Mouse (Mus musculus) urinary bladder, adult 2 months (tissue): Measurements from ENCODE around the gene Rdx. TPM values are rescaled to one million over a fixed set of nuclear protein-coding genes. Genes with fewer than 3 reads are reported as not detected.

Experiments
- DNase-seq: peaks from one replicate; pipeline ENCODE4 v3.0.0; 2022; ENCODE audit warnings: low spot score
- polyA plus RNA-seq: library from polyadenylated mRNA; depleted of rRNA; stranded (reverse); fragments of >200 nt; gene quantifications from 2 replicates; pipeline ENCODE4 v1.2.3, GENCODE M21; 2012; rRNA removed

Gene Rdx
- polyA plus RNA-seq, 1 experiment: 38.1 TPM

DNA sequence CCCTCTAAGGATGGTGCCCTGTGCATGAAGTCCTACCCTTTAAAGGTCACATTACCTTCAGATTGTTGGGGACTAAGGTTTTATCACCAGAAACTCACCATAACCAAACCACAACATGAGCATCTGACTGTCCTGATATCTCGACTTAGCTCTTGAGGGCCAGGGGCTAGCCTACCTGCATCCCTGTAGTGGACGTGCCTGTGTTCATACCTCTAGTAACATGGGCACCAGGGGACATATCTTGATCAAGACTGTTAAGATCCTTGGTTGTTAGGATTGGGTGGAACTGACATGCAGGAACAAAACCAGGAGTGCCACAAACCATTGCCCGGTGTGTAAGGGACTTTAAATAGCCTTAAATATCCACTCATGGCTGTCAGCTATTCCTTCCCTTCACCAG, 60.2 kb downstream of the Rdx start:
- DNase-seq: no peak

DNA sequence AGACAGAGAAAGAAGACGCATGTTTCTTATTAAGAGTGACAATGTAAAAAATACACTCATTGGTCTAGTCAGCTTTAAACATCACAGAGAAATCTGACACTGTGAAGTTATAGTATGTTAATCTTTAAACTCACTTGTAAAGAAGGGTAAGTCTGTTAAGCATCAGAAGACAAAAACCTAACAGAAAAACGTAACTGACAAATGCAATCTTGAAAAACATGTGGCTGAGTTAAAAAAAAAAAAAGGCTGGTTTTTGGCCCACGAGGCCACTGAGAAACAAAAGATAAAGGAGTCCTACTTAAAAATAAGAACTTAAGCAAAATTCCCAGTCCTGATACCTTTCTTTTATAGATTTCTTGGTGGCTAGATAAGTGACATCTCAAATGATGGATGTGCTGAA, 63.8 kb downstream of the Rdx start:
- no peak for DNase-seq

DNA sequence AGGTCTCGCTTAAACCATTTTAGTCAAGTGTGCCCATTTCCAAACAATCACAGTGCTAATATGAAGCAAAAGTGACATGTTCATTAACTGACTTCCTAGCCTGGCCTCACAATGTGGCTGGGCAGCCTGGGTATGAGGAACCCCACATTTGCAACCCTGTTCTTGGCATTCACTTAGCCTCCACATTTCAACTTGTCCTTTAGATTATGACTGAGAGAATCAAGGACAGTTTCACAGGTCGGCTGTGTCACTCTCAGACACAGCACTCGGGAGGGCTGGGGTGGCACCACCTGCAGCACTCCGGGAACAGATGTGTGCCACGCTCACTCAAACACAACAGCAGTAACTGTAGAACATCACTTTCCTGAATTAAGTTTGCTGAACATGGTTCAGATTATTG, 66.1 kb downstream of the Rdx start:
- no peak for DNase-seq

- DNase-seq: no peak
Measured at GRCm38 (mm10) chr9:52119212-52119611, 72.2 kb downstream of the Rdx start.

GRCm38 (mm10) chr9:52125225-52125624, 78.3 kb downstream of the Rdx start:
- no peak for DNase-seq

DNA sequence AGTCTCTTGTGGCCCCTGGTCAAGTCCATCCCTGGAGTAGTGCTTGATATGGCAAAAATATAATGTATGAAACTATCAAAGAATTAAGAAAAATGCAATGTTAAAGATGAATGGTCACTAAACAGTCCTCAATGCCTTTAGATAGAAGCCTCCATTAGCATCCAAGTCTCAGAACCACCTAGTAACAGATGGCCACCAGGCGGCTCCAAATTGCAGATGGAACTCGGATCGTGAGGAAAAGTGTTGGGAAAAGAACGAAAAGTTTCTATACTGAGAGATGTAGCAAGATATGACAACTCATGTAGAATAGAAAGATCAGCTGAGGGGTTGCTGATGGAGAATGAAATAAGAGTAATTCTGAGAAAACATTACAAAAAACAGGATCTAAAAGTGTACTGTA, 83.4 kb downstream of the Rdx start:
- DNase-seq: no peak

DNA sequence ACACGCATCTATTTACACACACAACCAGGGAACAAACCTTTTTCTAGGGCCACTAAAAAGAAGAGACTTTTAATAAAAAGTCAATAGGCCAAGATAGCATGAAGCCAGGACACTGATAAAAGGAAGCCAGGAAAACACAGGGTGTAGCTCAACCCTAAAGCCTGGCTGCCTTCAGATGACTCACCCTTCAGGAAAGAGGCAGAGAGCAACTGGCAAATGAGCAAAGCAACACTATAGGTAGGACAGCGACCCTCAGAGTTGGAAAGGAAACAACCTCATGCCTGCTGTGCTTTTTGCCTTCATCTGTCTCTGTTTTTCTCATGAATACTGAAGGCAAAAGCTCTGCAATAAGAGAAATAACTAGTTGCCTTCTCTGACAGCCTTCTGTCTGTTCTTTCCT, 85.8 kb downstream of the Rdx start:
- DNase-seq: no peak

Other genes with a start within 250 kb of the Rdx start
- gene Fdx1, start 83.6 kb upstream of the Rdx start, polyA plus RNA-seq: 56.6 and 68.7 TPM in 2 replicates
- gene Zc3h12c, start 121.4 kb downstream of the Rdx start, polyA plus RNA-seq: 2.5 and 3.2 TPM in 2 replicates